Mouse (Mus musculus) small intestine, adult 2 months (tissue): ENCODE measurements around the gene Cbln1. TPM values are rescaled to one million over a fixed set of nuclear protein-coding genes. Genes with fewer than 3 reads are reported as not detected.

ENCODE experiments used
- H3K27ac ChIP-seq: fragments of 200-500 bp; 2 replicates; pipeline ENCODE4 v1.5.1; 2012; ENCODE audit warnings: low read depth, low read length, control low read depth, inconsistent platforms; ENCODE audit not compliant: insufficient read depth
- H3K27me3 ChIP-seq: fragments of 200-500 bp; 2 replicates; pipeline ENCODE4 v1.6.1; 2012; ENCODE audit warnings: mild to moderate bottlenecking, moderate library complexity, low read length, inconsistent platforms; ENCODE audit not compliant: control insufficient read depth, insufficient read depth
- H3K36me3 ChIP-seq: fragments of 200-500 bp; 2 replicates; pipeline ENCODE4 v1.6.1; 2012; ENCODE audit warnings: mild to moderate bottlenecking, low read length, control low read depth, inconsistent platforms; ENCODE audit not compliant: control insufficient read depth, insufficient read depth
- H3K4me1 ChIP-seq: fragments of 200-500 bp; 2 replicates; pipeline ENCODE4 v1.6.1; 2012; ENCODE audit warnings: low read length, inconsistent platforms, mixed read lengths; ENCODE audit not compliant: control insufficient read depth, insufficient read depth, insufficient read length
- H3K4me3 ChIP-seq: fragments of 200-500 bp; 2 replicates; pipeline ENCODE4 v1.5.1; 2012; ENCODE audit warnings: low read depth, mild to moderate bottlenecking, control low read depth, inconsistent platforms, low read length, moderate library complexity
- CTCF ChIP-seq: fragments of 200-500 bp; IDR thresholded peaks from 2 replicates; pipeline ENCODE4 v1.5.1; 2012; ENCODE audit warnings: low read depth, mild to moderate bottlenecking, control low read depth, inconsistent platforms, low read length, moderate library complexity, mixed read lengths; ENCODE audit not compliant: insufficient replicate concordance, insufficient read length; ENCODE audit errors: extremely low read depth
- POLR2A ChIP-seq: fragments of 200-500 bp; IDR thresholded peaks from 2 replicates; pipeline ENCODE4 v1.6.1; 2012; ENCODE audit warnings: low read depth, mild to moderate bottlenecking, control low read depth, inconsistent platforms, low read length, moderate library complexity
- WGBS: fragments of 180-500 bp; shearing (Covaris S2); methylation state at CpG from one replicate; pipeline ENCODE4 v1.1.7; 2018; 5-methylcytosine and 5-hydroxymethylcytosine counted together
- polyA plus RNA-seq: library from polyadenylated mRNA; depleted of rRNA; stranded (reverse); fragments of >200 nt; gene quantifications from 2 replicates; pipeline ENCODE4 v1.2.3, GENCODE M21; 2012; rRNA removed

Cbln1 gene
- 0.09 and 0.11 TPM in 2 replicates for polyA plus RNA-seq

DNA sequence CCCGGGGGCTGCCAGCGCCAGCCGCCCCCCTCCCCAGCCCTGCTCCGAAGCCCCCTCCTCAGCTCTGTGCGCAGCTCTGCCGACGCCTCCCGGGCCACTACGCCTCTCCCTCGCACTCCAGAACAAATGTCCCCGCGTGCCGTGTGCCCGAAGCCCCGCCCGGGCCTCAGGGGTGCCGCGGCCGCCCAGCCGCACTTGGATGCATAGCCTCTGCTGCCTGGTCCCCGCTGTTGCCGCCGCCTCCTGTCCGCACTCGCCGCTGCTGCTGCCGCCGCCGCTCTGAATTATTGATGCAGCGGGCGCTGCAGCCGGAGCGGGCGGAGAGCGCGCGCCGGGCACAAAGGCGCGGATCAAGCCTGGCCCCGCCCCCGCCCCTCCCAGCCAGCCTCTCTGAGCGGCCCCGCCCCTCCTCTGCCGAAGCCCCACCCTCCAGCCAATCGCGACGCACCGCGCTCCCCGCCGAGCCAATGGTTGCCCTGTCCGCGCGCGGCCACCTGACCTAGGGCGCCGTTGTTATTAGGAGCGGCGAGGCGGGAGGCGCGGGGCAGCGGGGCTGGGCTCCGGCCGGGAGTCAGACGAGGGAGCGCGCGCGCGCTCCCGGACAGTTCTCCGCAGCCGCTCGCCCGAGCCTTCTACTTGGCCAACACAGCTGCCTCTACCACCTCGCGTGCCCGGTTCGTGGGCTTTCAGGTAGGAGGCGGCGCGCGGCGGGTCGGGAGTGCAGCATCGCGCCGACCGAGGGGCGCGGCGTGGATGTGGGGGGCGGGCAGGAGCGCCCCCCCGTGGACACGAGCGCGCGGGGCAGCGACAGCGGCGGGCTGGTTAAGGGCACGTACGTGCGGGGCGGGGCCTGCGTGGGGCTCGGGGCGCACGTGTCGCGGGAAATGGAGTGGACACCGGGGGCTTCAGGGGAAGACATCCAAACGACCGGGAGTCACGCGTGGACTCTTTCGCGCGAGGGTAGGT lies at the start of gene Cbln1:
TSS of gene Cbln1 (minus strand) at position 339 of the 966 bp plus-strand sequence.
- H3K27me3 ChIP-seq, result peaks cover 71% of the 10 kb centered on the region
- WGBS, result 2% methylated on average over 119 of the region's 122 CpGs

GRCm38 (mm10) chr8:87517132-87517531 lies 44.7 kb upstream of the Cbln1 start:
- H3K27ac ChIP-seq, result no peak overlapping the region
- no peaks in the 10 kb centered on the region for H3K4me1 ChIP-seq
- H3K27me3 ChIP-seq, result no peaks in the 10 kb centered on the region
- TF ChIP-seq CTCF (no peak), POLR2A (no peak)
- 84% methylated on average over 3 of the region's 3 CpGs for WGBS
- H3K4me3 ChIP-seq, result no peak overlapping the region
- H3K36me3 ChIP-seq, result no peaks in the 10 kb centered on the region

More for the DNA sequence above, at the start of gene Cbln1:
- no peaks in the 10 kb centered on the region for H3K36me3 ChIP-seq
- H3K27ac ChIP-seq, result no peak within 1 kb of the TSS
- H3K4me3 ChIP-seq, result peak within 1 kb of the TSS; percentile 70
- peaks cover 15% of the 10 kb centered on the region for H3K4me1 ChIP-seq
- TF ChIP-seq POLR2A (no peak), CTCF (no peak)

- no peak overlapping the region for H3K4me3 ChIP-seq
- WGBS, result 83% methylated on average over 5 of the region's 5 CpGs
- H3K36me3 ChIP-seq, result no peaks in the 10 kb centered on the region
- H3K27me3 ChIP-seq, result no peaks in the 10 kb centered on the region
- TF ChIP-seq POLR2A (no peak), CTCF (no peak)
- H3K4me1 ChIP-seq, result no peaks in the 10 kb centered on the region
- no peak overlapping the region for H3K27ac ChIP-seq
These were observed 41.4 kb upstream of the Cbln1 start for GRCm38 (mm10) chr8:87513796-87514195.

GRCm38 (mm10) chr8:87513350-87513749 lies 40.9 kb upstream of the Cbln1 start:
- H3K4me1 ChIP-seq, result no peaks in the 10 kb centered on the region
- H3K27ac ChIP-seq, result no peak overlapping the region
- H3K4me3 ChIP-seq, result no peak overlapping the region
- 59% methylated on average over 3 of the region's 3 CpGs for WGBS
- TF ChIP-seq CTCF (no peak), POLR2A (no peak)
- no peaks in the 10 kb centered on the region for H3K36me3 ChIP-seq
- H3K27me3 ChIP-seq, result no peaks in the 10 kb centered on the region

- no peaks in the 10 kb centered on the region for H3K36me3 ChIP-seq
- TF ChIP-seq CTCF, result no peak
- no peak for TF ChIP-seq POLR2A
- H3K27me3 ChIP-seq, result no peaks in the 10 kb centered on the region
- no peak overlapping the region for H3K4me3 ChIP-seq
- no peak overlapping the region for H3K27ac ChIP-seq
- 78% methylated on average over 6 of the region's 6 CpGs for WGBS
- no peaks in the 10 kb centered on the region for H3K4me1 ChIP-seq
These were observed 40.2 kb upstream of the Cbln1 start for GRCm38 (mm10) chr8:87512636-87513035.

GRCm38 (mm10) chr8:87507046-87507445 lies 34.6 kb upstream of the Cbln1 start:
- 65% methylated on average over 9 of the region's 9 CpGs for WGBS
- Histone ChIP-seq H3K36me3 (no peaks in the 10 kb centered on the region), H3K4me3 (no peak overlapping the region), H3K4me1 (no peaks in the 10 kb centered on the region), H3K27ac (no peak overlapping the region), H3K27me3 (no peaks in the 10 kb centered on the region)
- TF ChIP-seq POLR2A (no peak), CTCF (no peak)

- TF ChIP-seq CTCF (no peak), POLR2A (no peak)
- H3K36me3 ChIP-seq, result no peaks in the 10 kb centered on the region
- H3K27ac ChIP-seq, result no peak overlapping the region
- 67% methylated on average over 5 of the region's 5 CpGs for WGBS
- H3K4me1 ChIP-seq, result no peaks in the 10 kb centered on the region
- no peak overlapping the region for H3K4me3 ChIP-seq
- no peaks in the 10 kb centered on the region for H3K27me3 ChIP-seq
These were observed 32.0 kb upstream of the Cbln1 start for GRCm38 (mm10) chr8:87504441-87504840.
